Mouse (Mus musculus) intestine, embryonic 16.5 days (tissue): ENCODE data around the gene 2300009A05Rik. TPM values are rescaled to one million over a fixed set of nuclear protein-coding genes. Genes with fewer than 3 reads are reported as not detected.

Source experiments
- ATAC-seq: fragments of 200-750 bp; cut with Nextera tagmentation; 2 replicates; pipeline ENCODE4 v1.8.0; 2017; ENCODE audit warnings: moderate TSS enrichment, moderate library complexity
- H3K27ac ChIP-seq: fragments of 300-500 bp; sonication (generic); 2 replicates; pipeline ENCODE4 v1.5.1; 2014; ENCODE audit warnings: mild to moderate bottlenecking, low read length
- H3K27me3 ChIP-seq: fragments of 300-500 bp; sonication (generic); replicated peaks from 2 replicates; pipeline ENCODE4 v1.6.1; 2014; ENCODE audit warnings: low read length, control low read depth, mixed read lengths; ENCODE audit not compliant: control insufficient read depth, insufficient read depth
- H3K36me3 ChIP-seq: fragments of 300-500 bp; sonication (generic); 2 replicates; pipeline ENCODE4 v1.6.1; 2014; ENCODE audit warnings: low read length, control low read depth; ENCODE audit not compliant: control insufficient read depth, insufficient read depth
- H3K4me1 ChIP-seq: fragments of 300-500 bp; sonication (generic); 2 replicates; pipeline ENCODE4 v1.6.1; 2014; ENCODE audit warnings: low read length, control low read depth, mixed read lengths; ENCODE audit not compliant: control insufficient read depth, insufficient read depth
- H3K4me2 ChIP-seq: fragments of 300-500 bp; sonication (generic); 2 replicates; pipeline ENCODE4 v1.6.1; 2014; ENCODE audit warnings: low read depth, low read length, control low read depth
- H3K4me3 ChIP-seq: fragments of 300-500 bp; sonication (generic); 2 replicates; pipeline ENCODE4 v1.5.1; 2014; ENCODE audit warnings: mild to moderate bottlenecking, low read length
- H3K9ac ChIP-seq: fragments of 300-500 bp; sonication (generic); 2 replicates; pipeline ENCODE4 v1.6.1; 2014; ENCODE audit warnings: low read depth, low read length
- H3K9me3 ChIP-seq: fragments of 300-500 bp; sonication (generic); 2 replicates; pipeline ENCODE4 v1.6.1; 2016; ENCODE audit warnings: low read length, control low read depth; ENCODE audit not compliant: control insufficient read depth
- WGBS: fragments of 180-500 bp; shearing (Covaris S2); extraction: QIAGEN DNeasy Blood & Tissue Kit; methylation state at CpG from one replicate; pipeline ENCODE4 v1.1.7; 2014; 5-methylcytosine and 5-hydroxymethylcytosine counted together
- polyA plus RNA-seq: library from polyadenylated mRNA; unstranded; fragments of >200 nt; fragmentation: Nextera tagmentation; extraction: Ambion mirVana; gene quantifications from 2 replicates; pipeline ENCODE4 v1.2.1, GENCODE M21; 2015

The 2300009A05Rik gene
- polyA plus RNA-seq, 1 experiment from 2014 or later: 49.5 TPM

DNA sequence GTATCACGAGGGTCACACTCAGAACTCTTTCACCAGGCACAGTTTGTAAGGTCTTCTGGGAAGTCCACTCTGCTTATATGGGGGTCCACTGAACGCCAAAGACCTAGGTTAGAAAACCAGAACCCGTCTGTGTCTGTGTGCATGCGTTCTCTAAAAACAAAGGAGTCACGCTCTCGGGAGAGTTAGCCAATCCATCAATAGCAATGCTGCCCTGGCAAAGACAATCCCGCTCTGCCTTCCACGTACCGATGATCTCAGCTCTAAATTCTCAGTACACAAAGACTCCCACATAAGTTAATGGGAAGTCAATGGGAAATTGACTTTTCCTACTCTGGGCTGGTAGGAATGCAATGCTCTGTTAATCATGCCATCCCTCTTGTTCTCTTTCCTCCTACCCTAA, 42.8 kb downstream of the 2300009A05Rik start:
- Histone ChIP-seq H3K9me3 (no peaks in the 10 kb centered on the region), H3K27ac (no peak overlapping the region), H3K36me3 (no peaks in the 10 kb centered on the region), H3K27me3 (no peaks in the 10 kb centered on the region), H3K4me2 (no peak overlapping the region), H3K4me1 (peaks cover 2% of the 10 kb centered on the region; the same call in 1 of the 2 replicates), H3K4me3 (no peak overlapping the region), H3K9ac (no peak overlapping the region)
- 76% methylated on average over 9 of the region's 9 CpGs for WGBS
- no peak for ATAC-seq

DNA sequence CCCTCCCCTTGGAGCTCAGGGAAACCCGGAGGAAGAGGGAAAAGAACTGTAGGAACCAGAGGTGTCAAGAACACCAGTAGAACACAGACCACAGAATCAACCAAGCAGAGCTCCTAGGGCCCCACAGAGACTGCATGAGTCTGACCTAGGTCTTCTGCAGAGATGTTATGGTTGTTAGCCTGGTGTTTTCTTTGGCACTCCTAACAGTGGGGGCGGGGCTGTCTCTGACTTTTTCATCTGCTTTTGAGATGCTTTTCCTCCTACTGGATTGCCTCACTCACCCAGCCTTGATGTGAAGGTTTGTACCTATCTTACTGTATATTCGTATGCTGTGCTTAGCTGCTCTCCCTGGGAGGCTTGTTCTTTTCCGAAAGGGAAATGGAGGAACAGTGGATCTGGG, 44.9 kb downstream of the 2300009A05Rik start:
- 89% methylated on average over 4 of the region's 4 CpGs for WGBS
- no peak for ATAC-seq
- Histone ChIP-seq H3K27me3 (no peaks in the 10 kb centered on the region), H3K9me3 (no peaks in the 10 kb centered on the region), H3K4me2 (no peak overlapping the region), H3K4me1 (peaks cover 2% of the 10 kb centered on the region; the same call in 1 of the 2 replicates), H3K36me3 (no peaks in the 10 kb centered on the region), H3K27ac (no peak overlapping the region), H3K4me3 (no peak overlapping the region), H3K9ac (no peak overlapping the region)

DNA sequence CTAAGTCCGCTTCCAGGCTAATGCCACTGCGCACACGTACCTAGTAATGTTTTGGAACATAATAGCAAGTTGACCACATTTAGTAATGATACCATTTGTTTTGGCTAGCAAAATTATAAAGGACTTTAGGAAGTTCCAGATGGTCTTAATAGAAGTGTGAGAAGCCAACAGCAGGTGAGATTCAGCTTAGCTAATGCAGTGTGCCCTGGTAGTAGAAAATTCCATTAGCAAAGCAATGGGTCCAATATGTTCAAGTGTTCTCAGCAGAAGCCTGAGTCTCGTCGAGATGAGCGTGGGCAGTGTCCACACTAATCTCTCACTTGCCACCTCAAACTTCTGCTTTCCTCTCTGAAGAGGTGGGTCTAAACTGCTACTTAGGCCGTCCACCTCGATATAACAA, 49.0 kb downstream of the 2300009A05Rik start:
- Histone ChIP-seq H3K36me3 (no peaks in the 10 kb centered on the region), H3K4me3 (no peak overlapping the region), H3K4me1 (peaks cover 5% of the 10 kb centered on the region; the same call in 1 of the 2 replicates), H3K27me3 (no peaks in the 10 kb centered on the region), H3K9ac (no peak overlapping the region), H3K27ac (no peak overlapping the region), H3K4me2 (no peak overlapping the region), H3K9me3 (no peaks in the 10 kb centered on the region)
- ATAC-seq: no peak
- WGBS: 94% methylated on average over 8 of the region's 8 CpGs

DNA sequence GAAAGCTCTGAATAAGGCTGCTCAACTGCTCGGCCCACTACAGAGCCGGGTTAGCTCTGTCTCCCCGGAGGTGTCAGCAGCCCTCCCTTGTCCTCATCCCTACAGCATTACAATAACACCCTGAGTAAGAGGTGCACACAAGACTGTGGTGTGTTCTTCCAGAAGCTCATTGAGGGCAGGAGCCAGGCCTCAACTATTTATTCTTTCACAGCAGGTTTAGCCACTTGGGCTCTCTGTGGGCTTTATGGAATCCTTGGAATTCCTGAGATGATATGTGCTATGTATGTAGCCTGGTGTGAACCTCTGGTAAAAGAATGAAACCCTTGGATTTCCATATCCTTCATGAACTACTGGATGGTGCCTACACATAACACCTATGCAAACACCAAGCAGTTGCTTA, 49.8 kb downstream of the 2300009A05Rik start:
- peaks cover 5% of the 10 kb centered on the region; the same call in 1 of the 2 replicates for H3K4me1 ChIP-seq
- no peak for ATAC-seq
- WGBS: 84% methylated on average over 3 of the region's 3 CpGs
- H3K27me3 ChIP-seq: no peaks in the 10 kb centered on the region
- H3K9ac ChIP-seq: no peak overlapping the region
- no peaks in the 10 kb centered on the region for H3K36me3 ChIP-seq
- no peak overlapping the region for H3K27ac ChIP-seq
- H3K4me3 ChIP-seq: no peak overlapping the region
- no peaks in the 10 kb centered on the region for H3K9me3 ChIP-seq
- no peak overlapping the region for H3K4me2 ChIP-seq

DNA sequence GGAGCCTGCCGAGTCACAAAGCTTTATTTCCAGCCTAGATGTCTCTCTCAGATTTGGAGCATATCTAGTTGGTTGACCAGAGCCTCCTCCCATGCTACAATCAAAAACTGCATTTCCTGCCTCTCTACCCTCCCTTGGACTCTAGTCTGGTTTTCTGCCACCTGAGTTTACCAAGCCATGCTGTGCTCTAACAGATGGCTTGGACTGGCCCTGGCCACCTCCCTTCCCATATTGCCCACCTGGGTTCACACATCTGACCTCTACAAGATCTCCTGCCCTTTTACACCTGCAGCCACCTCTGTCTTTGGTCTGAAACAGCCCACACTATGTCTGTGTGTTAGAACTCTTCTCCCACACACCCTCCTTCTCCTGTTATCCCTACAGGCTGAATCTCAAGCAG, 50.9 kb downstream of the 2300009A05Rik start:
- H3K4me2 ChIP-seq: no peak overlapping the region
- no peaks in the 10 kb centered on the region for H3K27me3 ChIP-seq
- H3K27ac ChIP-seq: no peak overlapping the region
- WGBS: 74% methylated on average over 1 of the region's 1 CpGs
- H3K36me3 ChIP-seq: no peaks in the 10 kb centered on the region
- ATAC-seq: no peak
- no peak overlapping the region for H3K4me3 ChIP-seq
- no peaks in the 10 kb centered on the region for H3K9me3 ChIP-seq
- H3K9ac ChIP-seq: no peak overlapping the region
- peaks cover 3% of the 10 kb centered on the region; the same call in 1 of the 2 replicates for H3K4me1 ChIP-seq

DNA sequence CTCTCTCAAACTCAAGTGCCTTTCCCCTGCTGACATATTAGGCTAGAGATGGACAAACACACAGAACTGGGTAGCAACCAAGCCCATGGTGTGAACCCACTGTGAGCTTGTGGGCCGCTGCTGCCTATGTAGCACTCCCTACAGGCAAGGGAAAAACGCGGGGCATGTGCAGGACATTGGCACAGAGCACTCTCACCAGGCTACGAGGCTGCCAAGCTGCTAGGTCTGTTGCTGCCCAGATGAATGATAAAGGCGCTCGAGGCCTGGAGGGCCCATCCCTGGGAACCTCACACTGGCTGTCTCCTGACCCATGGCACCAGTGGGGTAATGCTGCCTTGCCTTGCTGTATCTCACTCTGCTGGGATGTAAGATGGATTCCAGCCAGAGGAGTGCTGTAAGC, 53.0 kb downstream of the 2300009A05Rik start:
- H3K4me3 ChIP-seq: no peak overlapping the region
- H3K4me1 ChIP-seq: peaks cover 3% of the 10 kb centered on the region; the same call in 1 of the 2 replicates
- H3K36me3 ChIP-seq: no peaks in the 10 kb centered on the region
- H3K9ac ChIP-seq: no peak overlapping the region
- H3K27ac ChIP-seq: no peak overlapping the region
- H3K27me3 ChIP-seq: no peaks in the 10 kb centered on the region
- no peak overlapping the region for H3K4me2 ChIP-seq
- no peak for ATAC-seq
- no peaks in the 10 kb centered on the region for H3K9me3 ChIP-seq
- WGBS: 80% methylated on average over 6 of the region's 6 CpGs

Other genes with a start within 250 kb of the 2300009A05Rik start
- gene Map2k5, start 21.3 kb downstream of the 2300009A05Rik start, polyA plus RNA-seq: 21.7 and 22.8 TPM in 2 replicates
- gene Iqch, start 203.2 kb upstream of the 2300009A05Rik start, polyA plus RNA-seq: 0.06 TPM in 1 of 2 replicates, not detected in the other
- 27.8 and 28.1 TPM in 2 replicates for gene Aagab, start 203.4 kb upstream of the 2300009A05Rik start, polyA plus RNA-seq